Mouse (Mus musculus) liver, postnatal 0 days (tissue): ENCODE results near the gene Gm20388.

ENCODE experiments used
- CTCF ChIP-seq: sonication (generic); IDR thresholded peaks from 2 replicates; pipeline ENCODE4 v1.5.1; 2016; ENCODE audit warnings: antibody characterized with exemption, low read depth
- EP300 ChIP-seq: IDR thresholded peaks from 2 replicates; pipeline ENCODE4 v1.6.1; 2016; ENCODE audit warnings: antibody characterized with exemption, low read depth, mild to moderate bottlenecking

DNA sequence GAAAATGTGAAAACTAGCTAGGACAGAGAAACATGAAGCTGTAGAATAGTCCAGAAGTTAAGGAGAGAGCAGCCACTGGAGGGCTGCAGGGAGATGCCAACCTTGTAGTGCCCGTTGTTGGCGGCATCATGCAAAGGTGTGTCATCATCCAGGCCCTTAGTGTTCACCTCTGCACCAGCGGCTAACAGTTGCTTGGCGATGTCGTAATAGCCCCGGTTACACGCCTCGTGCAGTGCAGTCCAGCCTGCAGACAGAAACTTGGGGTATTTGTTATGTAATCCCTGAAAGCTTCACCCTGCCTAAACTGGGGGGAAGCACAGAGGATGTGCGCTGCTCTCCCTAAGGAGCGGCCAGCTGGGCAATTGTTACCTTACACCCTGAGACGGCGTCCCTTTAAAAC is 2987.8 kb downstream of the Gm20388 start:
- TF ChIP-seq CTCF (no peak), EP300 (no peak)
